Mouse (Mus musculus): ENCODE data around the gene Slc16a5. TPM values are rescaled to one million over a fixed set of nuclear protein-coding genes. Genes with fewer than 3 reads are reported as not detected.
"Not testable (repeated sequence)": the region's sequence is repeated elsewhere in the genome, so short reads cannot be mapped to it uniquely, and the experiment has no call there.

The Slc16a5 gene
- polyA plus RNA-seq, 1 experiment from 2014 or later: 0.13 TPM

DNA sequence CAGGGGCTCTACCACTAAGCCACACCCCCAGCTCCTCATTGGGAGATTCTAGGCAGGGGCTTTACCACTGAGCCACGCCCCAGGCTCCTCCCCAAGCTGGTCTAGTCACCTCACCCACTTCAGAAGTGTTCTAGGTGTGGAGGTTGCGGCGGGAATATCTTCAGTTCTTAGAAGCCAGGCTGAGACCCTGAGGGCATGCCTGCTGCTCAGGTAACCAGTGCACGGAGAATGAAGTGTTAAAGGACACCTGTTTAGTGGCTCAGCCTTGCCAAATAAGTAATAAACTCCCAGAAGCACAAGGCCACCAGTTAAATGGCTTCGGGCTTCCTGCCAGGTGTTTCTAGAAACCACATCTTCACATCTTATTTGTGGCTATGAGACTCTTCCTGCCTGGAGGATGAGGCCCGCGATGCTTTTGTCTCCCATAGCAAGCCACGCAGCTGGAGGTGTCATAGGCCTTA lies 10.5 kb upstream of the Slc16a5 start:
- Histone ChIP-seq H3K4me1 (replicated peaks) (no peaks in the 10 kb centered on the region), H3K27me3 (no peaks in the 10 kb centered on the region), H3K4me3 (replicated peaks) (no peak overlapping the region), H3K36me3 (no peaks in the 10 kb centered on the region), H3K4me2 (replicated peaks) (no peak overlapping the region), H3K9ac (replicated peaks) (no peak overlapping the region), H3K9me3 (no peaks in the 10 kb centered on the region), H3K27ac (no peak overlapping the region)
- no peak for ATAC-seq
- 89% methylated on average over 8 of the region's 8 CpGs for WGBS

DNA sequence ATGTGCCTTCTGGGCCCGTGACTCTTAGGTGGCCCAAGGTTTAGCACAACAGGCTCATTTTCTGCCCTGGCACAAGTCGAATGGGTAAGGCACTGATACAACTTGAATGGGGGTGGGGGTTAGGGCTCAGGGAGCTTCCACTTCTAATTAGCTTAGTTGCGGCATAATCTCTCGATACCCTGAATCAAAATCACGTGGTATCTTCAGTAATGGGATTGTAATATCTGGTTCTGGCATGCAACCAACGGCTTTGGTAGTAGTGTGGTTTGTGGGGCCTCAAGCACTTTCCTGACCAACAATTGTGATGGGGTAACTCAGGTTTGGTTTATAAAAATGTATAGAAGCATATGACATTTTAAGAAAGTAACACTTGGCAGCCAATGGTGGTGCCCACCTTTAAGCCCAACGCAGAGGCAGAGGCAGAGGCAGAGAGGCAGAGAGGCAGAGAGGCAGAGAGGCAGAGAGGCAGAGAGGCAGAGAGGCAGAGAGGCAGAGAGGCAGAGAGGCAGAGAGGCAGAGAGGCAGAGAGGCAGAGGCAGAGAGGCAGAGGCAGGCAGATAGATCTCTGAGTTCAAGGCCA lies 9.9 kb upstream of the Slc16a5 start:
- Histone ChIP-seq H3K9me3 (no peaks in the 10 kb centered on the region), H3K9ac (replicated peaks) (no peak overlapping the region), H3K4me3 (replicated peaks) (no peak overlapping the region), H3K36me3 (no peaks in the 10 kb centered on the region), H3K27me3 (no peaks in the 10 kb centered on the region), H3K4me2 (replicated peaks) (no peak overlapping the region), H3K4me1 (replicated peaks) (peaks cover 2% of the 10 kb centered on the region), H3K27ac (no peak overlapping the region)
- 76% methylated on average over 7 of the region's 7 CpGs for WGBS
- ATAC-seq: no peak

DNA sequence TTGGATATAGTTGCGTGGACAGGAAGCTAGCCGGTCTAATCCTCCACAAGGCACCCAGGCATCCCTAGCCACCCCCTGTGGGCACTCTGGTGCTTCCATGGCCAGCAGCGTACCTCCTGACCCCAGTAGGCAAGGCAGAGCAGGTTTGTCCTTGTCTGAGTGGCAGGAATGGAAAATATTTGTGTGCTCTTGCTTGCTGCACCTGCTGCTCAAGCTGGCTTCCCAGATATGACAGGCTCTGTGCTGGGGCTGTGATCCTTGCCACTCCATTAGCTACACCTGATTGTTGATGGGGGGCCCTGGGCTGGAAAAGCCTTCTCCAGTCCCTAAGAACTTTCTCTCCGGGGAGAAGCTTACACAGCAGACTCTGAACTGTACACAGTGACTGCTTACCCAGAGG lies 9.0 kb upstream of the Slc16a5 start:
- Histone ChIP-seq H3K4me3 (replicated peaks) (no peak overlapping the region), H3K36me3 (no peaks in the 10 kb centered on the region), H3K4me2 (replicated peaks) (no peak overlapping the region), H3K9ac (replicated peaks) (no peak overlapping the region), H3K9me3 (no peaks in the 10 kb centered on the region), H3K4me1 (replicated peaks) (peaks cover 5% of the 10 kb centered on the region), H3K27ac (no peak overlapping the region), H3K27me3 (no peaks in the 10 kb centered on the region)
- 75% methylated on average over 4 of the region's 4 CpGs for WGBS
- no peak for ATAC-seq

DNA sequence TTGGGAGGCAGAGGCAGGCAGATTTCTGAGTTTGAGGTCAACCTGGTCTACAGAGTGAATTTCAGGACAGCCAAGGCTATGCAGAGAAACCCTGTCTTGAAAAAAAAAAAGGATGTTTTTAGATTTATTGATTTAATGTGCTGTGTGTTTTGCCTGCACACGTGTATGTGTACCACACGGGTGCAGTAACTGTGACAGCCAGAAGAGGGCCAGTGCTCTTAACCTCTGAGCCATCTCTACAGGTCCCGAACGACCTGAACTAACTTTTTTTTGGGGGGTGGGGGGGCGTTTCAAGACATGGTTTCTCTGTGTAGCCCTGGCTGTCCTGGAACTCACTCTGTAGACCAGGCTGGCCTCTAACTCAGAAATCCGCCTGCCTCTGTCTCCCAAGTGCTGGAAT lies 7.5 kb upstream of the Slc16a5 start:
- H3K27me3 ChIP-seq; H3K4me3 ChIP-seq (replicated peaks); ATAC-seq; H3K9me3 ChIP-seq; H3K4me1 ChIP-seq (replicated peaks); H3K4me2 ChIP-seq (replicated peaks); H3K27ac ChIP-seq; H3K9ac ChIP-seq (replicated peaks); H3K36me3 ChIP-seq: not testable (repeated sequence)
- WGBS: 83% methylated on average over 6 of the region's 6 CpGs

DNA sequence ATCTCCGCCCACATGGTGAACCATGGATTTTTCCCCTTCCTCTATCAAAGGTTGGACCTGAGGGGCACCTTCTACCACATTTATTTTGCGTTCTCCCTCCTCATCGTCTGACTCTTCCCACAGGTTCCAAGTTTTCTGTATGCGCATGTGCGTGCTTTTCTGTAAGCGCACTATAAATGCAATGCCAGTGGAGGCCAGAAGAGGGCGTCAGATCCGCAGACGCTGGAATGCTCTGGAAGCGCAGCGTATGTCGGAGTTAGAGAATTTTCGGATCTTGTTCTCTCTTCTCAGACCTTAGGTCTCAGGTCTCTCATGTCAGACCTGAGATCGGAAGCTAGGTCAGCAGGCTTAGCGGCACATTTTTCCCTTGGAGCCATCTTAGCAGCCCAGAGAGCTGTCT lies 6.7 kb upstream of the Slc16a5 start:
- Histone ChIP-seq H3K4me2 (replicated peaks) (no peak overlapping the region), H3K4me3 (replicated peaks) (no peak overlapping the region), H3K9ac (replicated peaks) (no peak overlapping the region), H3K36me3 (no peaks in the 10 kb centered on the region), H3K27ac (no peak overlapping the region), H3K27me3 (no peaks in the 10 kb centered on the region), H3K4me1 (replicated peaks) (peaks cover 5% of the 10 kb centered on the region), H3K9me3 (no peaks in the 10 kb centered on the region)
- no peak for ATAC-seq
- 85% methylated on average over 15 of the region's 15 CpGs for WGBS

DNA sequence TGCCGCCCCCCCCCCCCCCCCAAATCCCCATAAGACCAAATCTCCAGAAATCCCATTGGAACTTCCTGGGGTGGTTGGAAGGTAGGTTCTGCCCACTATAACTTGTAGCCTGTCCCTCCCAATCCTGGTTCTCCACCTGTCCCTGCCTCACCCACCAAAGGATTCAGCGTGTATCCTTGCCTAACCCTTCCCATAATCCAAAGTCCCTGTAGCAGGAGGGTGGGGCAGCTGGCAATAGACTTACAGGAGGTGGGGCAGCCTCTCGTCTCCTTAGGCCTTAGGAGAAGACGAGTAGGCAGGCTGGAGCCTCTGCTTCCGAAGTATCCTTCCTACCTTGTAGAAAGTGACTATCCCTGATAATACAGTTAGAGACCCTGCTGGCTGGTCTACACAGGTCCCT lies 6.1 kb upstream of the Slc16a5 start:
- H3K27me3 ChIP-seq: no peaks in the 10 kb centered on the region
- H3K4me1 ChIP-seq (replicated peaks): peaks cover 5% of the 10 kb centered on the region
- 94% methylated on average over 4 of the region's 5 CpGs for WGBS
- no peak overlapping the region for H3K4me2 ChIP-seq (replicated peaks)
- H3K9me3 ChIP-seq: no peaks in the 10 kb centered on the region
- no peaks in the 10 kb centered on the region for H3K36me3 ChIP-seq
- H3K4me3 ChIP-seq (replicated peaks): no peak overlapping the region
- no peak overlapping the region for H3K9ac ChIP-seq (replicated peaks)
- no peak for ATAC-seq
- H3K27ac ChIP-seq: no peak overlapping the region

DNA sequence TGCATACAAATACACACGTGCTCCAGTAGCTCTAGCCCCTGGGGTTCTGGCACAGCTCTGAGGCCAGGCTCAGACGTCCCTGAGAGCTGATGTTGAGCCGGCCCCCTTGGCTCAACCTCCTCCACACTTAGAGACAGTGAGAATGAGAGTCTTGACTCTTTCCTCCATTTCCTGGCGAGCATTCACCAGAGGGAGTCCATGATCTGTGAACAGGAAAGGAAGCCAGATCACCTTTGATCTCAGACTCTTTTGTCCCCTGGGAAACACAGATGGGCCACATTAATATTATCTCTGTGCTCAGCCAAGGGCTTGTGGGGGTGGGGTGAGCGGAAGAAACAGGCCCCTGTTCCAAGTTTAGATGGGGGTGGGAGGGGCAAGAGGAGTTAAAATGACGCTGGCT lies 4.9 kb upstream of the Slc16a5 start:
- H3K9me3 ChIP-seq: no peaks in the 10 kb centered on the region
- WGBS: 44% methylated on average over 6 of the region's 6 CpGs
- H3K36me3 ChIP-seq: no peaks in the 10 kb centered on the region

DNA sequence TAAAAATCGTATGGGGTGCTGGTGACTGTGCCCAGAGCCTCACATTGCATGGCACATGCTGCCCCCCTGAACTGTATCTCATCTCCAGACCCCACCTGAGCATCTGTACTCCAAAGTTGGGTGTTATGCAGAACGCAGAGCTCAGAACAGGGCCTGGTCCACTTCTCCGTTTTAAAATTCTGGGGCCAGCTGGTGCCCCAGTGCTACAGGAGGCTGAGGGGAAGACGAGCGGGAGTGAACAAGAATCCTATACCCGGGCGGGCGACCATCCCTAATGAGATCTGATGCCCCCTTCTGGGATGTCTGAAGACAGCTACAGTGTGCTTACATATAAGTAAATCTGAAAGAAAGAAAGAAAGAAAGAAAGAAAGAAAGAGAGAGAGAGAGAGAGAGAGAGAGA lies 1.3 kb upstream of the Slc16a5 start:
- no peak for ATAC-seq
- H3K4me2 ChIP-seq (replicated peaks): no peak overlapping the region
- H3K9ac ChIP-seq (replicated peaks): no peak overlapping the region
- H3K27me3 ChIP-seq: no peaks in the 10 kb centered on the region
- no peak overlapping the region for H3K4me3 ChIP-seq (replicated peaks)
- H3K36me3 ChIP-seq: no peaks in the 10 kb centered on the region
- H3K27ac ChIP-seq: no peak overlapping the region
- peaks cover 7% of the 10 kb centered on the region for H3K4me1 ChIP-seq (replicated peaks)
- no peaks in the 10 kb centered on the region for H3K9me3 ChIP-seq
- WGBS: 19% methylated on average over 8 of the region's 8 CpGs

More for the DNA sequence above, 4.9 kb upstream of the Slc16a5 start:
- Histone ChIP-seq H3K27ac (no peak overlapping the region), H3K4me2 (replicated peaks) (no peak overlapping the region), H3K4me3 (replicated peaks) (no peak overlapping the region), H3K27me3 (no peaks in the 10 kb centered on the region), H3K4me1 (replicated peaks) (peaks cover 5% of the 10 kb centered on the region), H3K9ac (replicated peaks) (no peak overlapping the region)
- no peak for ATAC-seq

DNA sequence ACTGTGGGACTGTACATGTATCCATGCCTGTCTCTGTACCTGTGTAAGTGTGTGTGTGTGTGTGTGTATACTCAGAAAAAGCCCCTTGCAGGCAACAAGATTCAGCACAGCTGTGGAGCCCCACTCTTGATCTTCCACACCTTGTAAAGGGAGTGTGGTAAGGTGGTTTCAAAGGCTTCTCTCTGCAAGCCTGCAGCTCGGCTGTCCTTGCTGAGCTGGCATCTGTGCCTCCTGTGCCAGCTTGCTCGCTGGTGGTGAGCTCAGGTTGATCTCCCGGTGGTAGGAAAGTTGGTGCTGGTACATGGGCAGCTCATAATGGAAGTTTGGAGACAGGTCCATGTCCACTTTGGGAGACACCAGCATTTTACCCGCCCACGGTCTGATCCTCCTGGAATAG lies 430 bp upstream of the Slc16a5 start:
- WGBS: 76% methylated on average over 5 of the region's 5 CpGs
- Histone ChIP-seq H3K27ac (no peak overlapping the region), H3K4me2 (replicated peaks) (no peak overlapping the region), H3K4me3 (replicated peaks) (no peak overlapping the region), H3K27me3 (no peaks in the 10 kb centered on the region), H3K4me1 (replicated peaks) (peaks cover 7% of the 10 kb centered on the region), H3K36me3 (no peaks in the 10 kb centered on the region), H3K9me3 (no peaks in the 10 kb centered on the region), H3K9ac (replicated peaks) (no peak overlapping the region)
- no peak for ATAC-seq

DNA sequence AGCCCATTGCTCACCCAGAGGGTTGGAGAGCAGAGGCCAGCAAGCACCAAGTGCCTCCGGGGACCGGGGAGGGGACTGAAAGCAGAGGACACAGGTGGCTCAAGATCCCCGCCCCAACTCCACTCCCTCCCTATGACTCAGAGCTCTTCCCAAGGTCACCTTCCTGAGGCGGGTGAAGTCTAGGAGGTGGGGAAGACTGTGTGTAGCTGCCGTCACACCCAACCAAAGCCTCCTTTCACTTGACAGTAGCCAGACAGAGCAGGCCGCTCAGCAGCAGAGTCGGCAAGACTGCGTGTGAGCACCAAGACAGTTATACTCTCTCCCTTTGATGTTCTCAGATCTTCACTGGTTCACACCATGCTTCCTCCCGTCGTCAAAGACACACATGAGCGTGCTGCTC lies 1.1 kb downstream of the Slc16a5 start:
- WGBS: 70% methylated on average over 11 of the region's 11 CpGs
- ATAC-seq: no peak

DNA sequence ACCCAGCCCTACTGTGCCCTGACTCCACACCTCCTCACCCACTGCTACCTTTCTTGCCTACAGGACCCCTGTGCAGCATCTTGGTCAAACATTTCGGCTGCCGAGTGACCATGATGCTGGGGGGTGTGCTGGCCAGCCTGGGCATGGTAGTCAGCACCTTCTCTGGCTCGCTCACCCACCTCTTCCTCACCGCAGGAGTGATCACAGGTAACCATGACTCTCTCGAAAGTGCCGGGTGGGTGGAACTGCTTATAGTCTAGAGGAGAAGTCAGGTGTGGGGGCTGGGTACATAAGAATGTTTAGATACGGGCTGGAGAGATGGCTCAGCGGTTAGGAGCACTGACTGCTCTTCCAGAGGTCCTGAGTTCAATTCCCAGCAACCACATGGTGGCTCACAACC lies 2.6 kb downstream of the Slc16a5 start:
- peaks cover 2% of the 10 kb centered on the region; the same call in 1 of the 2 replicates for H3K4me1 ChIP-seq (replicated peaks)
- 90% methylated on average over 8 of the region's 8 CpGs for WGBS
- no peak overlapping the region for H3K27ac ChIP-seq
- no peaks in the 10 kb centered on the region for H3K36me3 ChIP-seq
- H3K4me3 ChIP-seq (replicated peaks): no peak overlapping the region
- H3K9ac ChIP-seq (replicated peaks): no peak overlapping the region
- ATAC-seq: no peak
- H3K27me3 ChIP-seq: no peaks in the 10 kb centered on the region
- no peak overlapping the region for H3K4me2 ChIP-seq (replicated peaks)
- H3K9me3 ChIP-seq: no peaks in the 10 kb centered on the region

More for the DNA sequence above, 1.1 kb downstream of the Slc16a5 start:
- Histone ChIP-seq H3K27me3 (no peaks in the 10 kb centered on the region), H3K4me3 (replicated peaks) (no peak overlapping the region), H3K36me3 (no peaks in the 10 kb centered on the region), H3K9ac (replicated peaks) (no peak overlapping the region), H3K9me3 (no peaks in the 10 kb centered on the region), H3K4me1 (replicated peaks) (peaks cover 2% of the 10 kb centered on the region; the same call in 1 of the 2 replicates), H3K27ac (no peak overlapping the region), H3K4me2 (replicated peaks) (no peak overlapping the region)

DNA sequence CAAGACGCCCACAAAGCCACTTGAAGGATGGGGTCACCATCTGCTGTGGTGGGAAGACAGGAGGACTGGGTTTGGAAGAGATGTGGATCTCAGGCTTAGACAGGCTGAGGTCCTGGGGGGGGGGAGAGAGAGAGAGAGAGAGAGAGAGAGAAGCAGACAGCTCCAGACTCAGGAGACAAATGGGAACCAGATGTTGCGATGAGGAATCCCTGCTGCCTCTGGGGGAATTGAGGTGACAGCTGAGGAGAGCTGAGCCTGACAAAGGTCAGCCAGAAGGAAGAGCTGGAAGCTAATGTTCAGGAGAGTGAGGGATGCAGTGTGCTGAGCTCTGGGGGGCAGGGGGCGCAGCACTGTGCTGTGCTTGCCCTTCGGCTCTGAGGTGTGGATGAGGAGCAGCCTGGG lies 4.9 kb downstream of the Slc16a5 start:
- Histone ChIP-seq H3K27ac (no peak overlapping the region), H3K36me3 (no peaks in the 10 kb centered on the region), H3K27me3 (no peaks in the 10 kb centered on the region), H3K4me1 (replicated peaks) (peaks cover 2% of the 10 kb centered on the region; the same call in 1 of the 2 replicates), H3K9ac (replicated peaks) (no peak overlapping the region; the same call in 1 of the 2 replicates), H3K4me3 (replicated peaks) (no peak overlapping the region), H3K4me2 (replicated peaks) (no peak overlapping the region), H3K9me3 (no peaks in the 10 kb centered on the region)
- 65% methylated on average over 4 of the region's 4 CpGs for WGBS
- no peak for ATAC-seq

DNA sequence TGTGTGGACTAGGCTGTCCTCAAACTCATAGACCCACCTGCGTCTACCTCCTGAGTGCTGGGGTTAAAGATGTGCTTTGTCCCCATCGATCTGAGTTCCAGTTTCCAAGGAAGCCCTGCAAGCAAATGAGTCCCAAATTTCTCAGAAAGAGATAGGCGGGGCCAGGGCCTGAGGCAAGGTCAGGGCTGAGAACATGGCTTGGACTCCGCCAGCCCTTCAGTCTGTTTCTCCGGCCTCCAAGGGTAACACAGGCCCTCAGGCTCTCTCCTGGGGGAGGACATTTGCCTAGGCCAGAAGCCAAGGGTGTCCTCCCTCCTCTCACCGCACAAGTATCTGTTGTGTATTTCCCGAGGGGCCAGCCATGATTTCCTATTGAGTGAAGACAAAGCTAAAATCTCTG lies 9.9 kb downstream of the Slc16a5 start:
- no peak for ATAC-seq
- Histone ChIP-seq H3K9me3 (no peaks in the 10 kb centered on the region), H3K36me3 (no peaks in the 10 kb centered on the region), H3K4me3 (replicated peaks) (no peak overlapping the region), H3K27ac (no peak overlapping the region), H3K4me2 (replicated peaks) (no peak overlapping the region), H3K4me1 (replicated peaks) (peaks cover 33% of the 10 kb centered on the region), H3K9ac (replicated peaks) (no peak overlapping the region), H3K27me3 (no peaks in the 10 kb centered on the region)
- WGBS: 88% methylated on average over 7 of the region's 7 CpGs
